Mouse (Mus musculus) G1E (cell line): ENCODE results near the gene Stk36. TPM values are rescaled to one million over a fixed set of nuclear protein-coding genes. Genes with fewer than 3 reads are reported as not detected.

Source experiments
- ATAC-seq: 2 replicates; pipeline ENCODE4 v1.8.0; 2016; ENCODE audit warnings: mild to moderate bottlenecking; ENCODE audit not compliant: insufficient number of reproducible peaks, poor library complexity, low FRiP score, severe bottlenecking; ENCODE audit errors: extremely low read depth
- DNase-seq: peaks from one replicate; pipeline ENCODE4 v3.0.0; 2012; ENCODE audit warnings: low spot score
- H3K27me3 ChIP-seq: 2 replicates; pipeline ENCODE4 v1.6.1; 2012; ENCODE audit warnings: mild to moderate bottlenecking, low read length, inconsistent platforms; ENCODE audit not compliant: insufficient read depth
- H3K36me3 ChIP-seq: replicated peaks from 2 replicates; pipeline ENCODE3; 2012; ENCODE audit warnings: mild to moderate bottlenecking, inconsistent platforms
- H3K4me1 ChIP-seq: 2 replicates; pipeline ENCODE4 v1.6.1; 2012; ENCODE audit warnings: low read depth, low read length, inconsistent platforms, mixed read lengths; ENCODE audit not compliant: insufficient read depth
- H3K4me3 ChIP-seq: 2 replicates; pipeline ENCODE4 v1.5.1; 2012; ENCODE audit warnings: low read depth, mild to moderate bottlenecking, inconsistent platforms, low read length, moderate library complexity, mixed read lengths
- H3K9me3 ChIP-seq: replicated peaks from 2 replicates; pipeline ENCODE4 v1.6.1; 2012; ENCODE audit warnings: inconsistent platforms
- CTCF ChIP-seq: IDR thresholded peaks from 2 replicates; pipeline ENCODE4 v1.5.1; 2012; ENCODE audit warnings: low read depth, low read length, inconsistent platforms, mixed read lengths
- GATA1 ChIP-seq: IDR thresholded peaks from 2 replicates; pipeline ENCODE4 v1.6.1; 2012; ENCODE audit warnings: borderline replicate concordance, low read length, inconsistent platforms, mixed read lengths
- GATA2 ChIP-seq: IDR thresholded peaks from 2 replicates; pipeline ENCODE4 v1.6.1; 2012; ENCODE audit warnings: low read depth, low read length, inconsistent platforms, borderline replicate concordance
- POLR2AphosphoS5 ChIP-seq: IDR thresholded peaks from 2 replicates; pipeline ENCODE4 v1.6.1; 2012; ENCODE audit warnings: low read depth, low read length, inconsistent platforms; ENCODE audit not compliant: insufficient replicate concordance
- TAL1 ChIP-seq: conservative IDR thresholded peaks from 2 replicates; pipeline ENCODE4 v1.6.1; 2012; ENCODE audit warnings: low read depth, low read length, inconsistent platforms, mixed read lengths
- polyA plus RNA-seq: library from polyadenylated mRNA; stranded (reverse); fragments of >175 nt; gene quantifications from 2 replicates; pipeline ENCODE4 v1.2.3, GENCODE M21; 2012
- total RNA-seq, 2 experiments: library from RNA; stranded (forward) in 1 of 2; stranded (reverse) in 1 of 2; fragments of 200-1000 nt in 1 of 2; fragments of >200 nt in 1 of 2; fragmentation: Nextera tagmentation in 1 of 2; gene quantifications; 2 replicates each; pipeline ENCODE4 v1.2.3; 2014 to 2017

The Stk36 gene
- total and polyA plus RNA-seq, 3 experiments: 0.88 to 5.6 (median 1.6) TPM

GRCm38 (mm10) chr1:74584616-74585398 lies 16.4 kb upstream of the Stk36 start:
- ATAC-seq: no peak
- peaks cover 62% of the 10 kb centered on the region for H3K36me3 ChIP-seq
- TF ChIP-seq GATA2: no peak
- TF ChIP-seq CTCF: no peak
- TF ChIP-seq TAL1: no peak
- TF ChIP-seq GATA1: no peak
- TF ChIP-seq POLR2AphosphoS5: no peak
- no peak for DNase-seq
- peaks cover 44% of the 10 kb centered on the region for H3K4me1 ChIP-seq
- no peaks in the 10 kb centered on the region for H3K27me3 ChIP-seq
- H3K4me3 ChIP-seq: no peak overlapping the region
- no peaks in the 10 kb centered on the region for H3K9me3 ChIP-seq

DNA sequence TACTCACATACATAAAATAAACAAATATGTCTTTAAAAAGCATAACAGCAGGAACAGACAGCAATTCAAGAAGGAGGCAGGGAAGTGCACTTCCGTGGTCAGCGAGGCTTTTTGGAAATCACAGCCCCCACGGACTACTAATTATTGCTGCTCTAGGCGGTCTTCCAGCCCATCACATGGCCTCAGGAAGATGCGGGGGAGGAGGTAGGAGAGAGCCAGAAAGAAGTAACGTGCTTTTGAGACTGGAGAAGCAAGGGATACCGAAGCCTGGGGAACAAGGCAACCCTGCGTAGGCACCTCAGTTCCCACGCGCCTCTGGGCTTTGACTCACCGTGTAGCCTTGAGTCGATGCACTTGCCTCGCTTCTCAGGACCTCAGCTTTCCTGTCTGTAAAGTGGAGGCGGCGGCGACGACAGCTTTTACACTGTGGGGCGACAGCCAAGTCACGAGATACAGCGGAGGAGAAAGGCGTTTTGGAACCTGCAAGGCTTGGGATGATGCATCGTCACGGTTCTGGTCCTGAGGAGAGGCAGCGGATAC lies 13.9 kb upstream of the Stk36 start:
- no peak for ATAC-seq
- no peak for TF ChIP-seq POLR2AphosphoS5
- H3K4me3 ChIP-seq: peak overlapping the region; percentile 77
- DNase-seq: peak; percentile 20
- peaks cover 56% of the 10 kb centered on the region for H3K4me1 ChIP-seq
- peaks cover 68% of the 10 kb centered on the region for H3K36me3 ChIP-seq
- no peaks in the 10 kb centered on the region for H3K27me3 ChIP-seq
- H3K9me3 ChIP-seq: no peaks in the 10 kb centered on the region

- H3K4me1 ChIP-seq: peaks cover 56% of the 10 kb centered on the region
- DNase-seq (peak; percentile 98), ATAC-seq (peak; percentile 97)
- H3K9me3 ChIP-seq: no peaks in the 10 kb centered on the region
- H3K36me3 ChIP-seq: peaks cover 63% of the 10 kb centered on the region
- no peak for TF ChIP-seq GATA2
- H3K27me3 ChIP-seq: no peaks in the 10 kb centered on the region
- H3K4me3 ChIP-seq: peak within 1 kb of the TSS; percentile 77
These were observed 13.3 kb upstream of the Stk36 start, which contains the start of the genes Zfp142 and Bcs1l for GRCm38 (mm10) chr1:74587773-74588445. Gene Zfp142 (minus strand): TSS chr1:74588246. Gene Bcs1l (plus strand): TSS chr1:74588289.

GRCm38 (mm10) chr1:74594434-74594833 lies 6.8 kb upstream of the Stk36 start:
- peaks cover 31% of the 10 kb centered on the region for H3K4me1 ChIP-seq
- H3K4me3 ChIP-seq: no peak overlapping the region
- peaks cover 91% of the 10 kb centered on the region for H3K36me3 ChIP-seq
- DNase-seq (no peak), ATAC-seq (no peak)
- TF ChIP-seq POLR2AphosphoS5 (no peak), GATA2 (no peak), TAL1 (no peak), GATA1 (no peak), CTCF (no peak)
- no peaks in the 10 kb centered on the region for H3K27me3 ChIP-seq
- no peaks in the 10 kb centered on the region for H3K9me3 ChIP-seq

DNA sequence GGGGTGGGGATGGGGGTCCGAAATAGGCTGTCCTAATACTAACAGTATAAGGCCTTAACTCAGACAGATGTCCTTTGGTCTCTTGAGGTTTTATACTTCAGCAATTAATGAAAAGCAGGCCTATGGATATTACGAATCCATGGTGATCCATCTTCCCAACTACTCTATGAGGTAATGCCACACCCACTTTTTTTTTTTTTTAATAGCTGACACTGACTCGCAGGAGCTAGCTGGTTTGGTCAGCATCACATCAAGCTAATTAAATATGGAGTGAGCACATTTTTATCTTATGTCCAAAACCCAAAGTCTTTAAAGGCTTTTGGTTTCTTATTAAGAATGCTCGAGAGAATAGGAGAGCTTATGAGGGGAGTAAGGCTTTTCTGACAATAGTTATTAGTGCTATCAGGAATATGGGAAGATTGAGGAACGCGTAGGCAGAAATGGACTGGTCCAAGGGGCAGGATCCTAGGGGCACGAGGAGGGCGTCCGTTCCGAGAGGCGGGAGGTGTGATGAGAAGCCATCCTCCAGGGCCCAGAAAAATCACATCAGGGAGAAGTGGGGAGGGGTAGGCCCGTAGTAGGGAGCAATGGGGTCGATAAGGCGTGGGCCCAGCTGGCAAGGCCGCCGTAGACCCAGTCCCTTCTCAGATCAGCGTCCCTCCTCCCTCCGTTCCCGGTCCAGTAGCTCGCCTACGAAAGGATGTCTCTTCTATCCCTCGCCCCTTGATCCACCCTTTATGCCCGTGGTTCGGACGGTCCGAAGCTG lies 561 bp upstream of the Stk36 start:
- Histone ChIP-seq H3K4me1 (peaks cover 33% of the 10 kb centered on the region), H3K9me3 (no peaks in the 10 kb centered on the region), H3K27me3 (no peaks in the 10 kb centered on the region), H3K4me3 (peak overlapping the region; percentile 85), H3K36me3 (peaks cover 37% of the 10 kb centered on the region)
- TF ChIP-seq GATA1 (no peak), CTCF (no peak), GATA2 (no peak), TAL1 (no peak), POLR2AphosphoS5 (no peak)
- DNase-seq: no peak
- peak; percentile 16; the same call in 1 of the 2 replicates for ATAC-seq

DNA sequence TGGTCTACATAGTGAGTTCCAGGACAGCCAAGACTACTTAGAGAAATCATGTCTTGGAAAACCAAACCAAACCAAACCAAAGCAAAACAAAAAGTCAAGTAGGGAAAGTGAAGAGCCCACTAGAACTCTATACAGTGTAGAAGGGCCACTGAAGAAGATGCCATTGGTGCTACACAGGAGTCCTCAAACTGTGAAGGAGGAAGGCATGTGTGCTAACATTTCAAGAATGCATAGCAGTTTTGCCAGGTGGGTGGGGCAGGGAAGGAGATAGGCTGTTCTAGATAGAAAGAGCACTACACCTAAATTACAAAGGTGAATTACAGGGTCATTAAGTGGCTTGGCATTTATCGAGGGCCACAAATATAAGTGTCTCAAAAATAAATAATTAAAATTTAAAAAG lies 22.9 kb downstream of the Stk36 start:
- Histone ChIP-seq H3K36me3 (no peaks in the 10 kb centered on the region), H3K4me3 (no peak overlapping the region), H3K4me1 (no peaks in the 10 kb centered on the region), H3K27me3 (peaks cover 28% of the 10 kb centered on the region), H3K9me3 (no peaks in the 10 kb centered on the region)
- DNase-seq: no peak
- TF ChIP-seq GATA1: no peak
- TF ChIP-seq GATA2: no peak
- no peak for TF ChIP-seq CTCF
- no peak for TF ChIP-seq POLR2AphosphoS5
- no peak for TF ChIP-seq TAL1
- ATAC-seq: no peak
